Mouse (Mus musculus): ENCODE data around the gene Galk1. TPM values are rescaled to one million over a fixed set of nuclear protein-coding genes. Genes with fewer than 3 reads are reported as not detected.

Galk1 gene
- polyA plus RNA-seq (2012; rRNA removed) (55.9 and 59.1 TPM in 2 replicates), polyA plus RNA-seq (2014; fragmentation: Nextera tagmentation; extraction: Ambion mirVana) (102 and 113 TPM in 2 replicates)

DNA sequence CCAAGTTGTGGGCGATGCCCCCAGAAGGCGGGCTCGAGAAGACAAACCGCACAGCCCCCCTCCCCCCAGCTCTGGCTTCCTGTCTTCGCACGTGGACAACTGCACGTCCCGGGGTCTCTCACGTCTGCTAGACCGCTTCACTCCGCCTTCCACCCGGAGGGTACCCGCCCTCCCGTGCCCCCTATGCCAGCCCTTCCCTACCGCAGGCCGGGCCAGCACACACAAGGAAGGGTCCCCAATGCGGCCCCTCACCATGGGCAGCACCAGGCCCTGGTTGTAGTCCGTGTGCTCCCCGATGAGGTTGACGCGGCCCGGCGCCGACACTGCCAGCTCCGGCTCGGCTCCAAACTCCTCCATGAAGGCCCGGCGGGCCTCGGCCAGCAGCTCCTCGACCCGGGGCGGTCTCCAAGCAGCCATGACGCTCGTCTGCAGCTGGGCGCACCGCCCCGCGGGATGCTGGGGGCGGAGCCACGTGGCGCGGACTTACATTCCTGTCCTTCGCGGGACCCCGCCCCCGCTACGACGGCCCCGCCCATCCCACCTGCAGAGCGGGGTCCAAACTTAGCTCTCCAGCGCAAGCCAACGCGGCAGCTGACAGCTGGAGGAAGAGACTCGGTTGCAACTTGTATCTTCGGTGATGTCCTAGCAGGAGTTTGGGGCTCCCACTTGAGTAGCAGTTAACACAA, at the start of gene Galk1:
TSS of gene Galk1 (minus strand) at position 458 of the 686 bp plus-strand sequence.
- H3K4me2 ChIP-seq (ENCODE audit: low read depth): peak within 1 kb of the TSS; percentile 67
- peak; percentile 71 to 78 (median 75) for DNase-seq (ENCODE audit: low read depth in 3 of 3, low spot score in 3 of 3)
- WGBS (ENCODE audit: insufficient replicate concordance): under 1% methylated on average over 54 of the region's 55 CpGs
- H3K9ac ChIP-seq (replicated peaks): peak within 1 kb of the TSS; percentile 49
- H3K27ac ChIP-seq: no peak within 1 kb of the TSS
- no peaks in the 10 kb centered on the region for H3K36me3 ChIP-seq (replicated peaks; ENCODE audit: control insufficient read depth, insufficient read depth, low read depth)
- peaks cover 0 to 7% of the 10 kb centered on the region in 2 experiments; a peak in 2 of 4 replicates for H3K4me1 ChIP-seq (replicated peaks; ENCODE audit: control insufficient read depth in 2 of 2, insufficient read depth in 2 of 2, low read length in 1 of 2)
- no peak for TF ChIP-seq EP300 (IDR thresholded peaks at IDR 0.05; ENCODE audit: low read depth)
- TF ChIP-seq CTCF (IDR thresholded peaks at IDR 0.05; ENCODE audit: low read depth): no peak
- no peaks in the 10 kb centered on the region for H3K9me3 ChIP-seq (ENCODE audit: control insufficient read depth, low read length)
- H3K27me3 ChIP-seq (ENCODE audit: control insufficient read depth, insufficient read depth, low read length): no peaks in the 10 kb centered on the region; the same call in 1 of the 2 replicates
- H3K4me3 ChIP-seq (ENCODE audit: insufficient read depth in 1 of 2, low read depth in 2 of 2, low read length in 2 of 2): peak within 1 kb of the TSS; percentile 60 to 61
- peak; percentile 83 for ATAC-seq (ENCODE audit: insufficient read depth)

- no peaks in the 10 kb centered on the region for H3K27me3 ChIP-seq (ENCODE audit: control insufficient read depth, insufficient read depth, low read length)
- H3K4me2 ChIP-seq (ENCODE audit: low read depth): no peak overlapping the region
- H3K4me1 ChIP-seq (replicated peaks; ENCODE audit: control insufficient read depth in 2 of 2, insufficient read depth in 2 of 2, low read length in 1 of 2): peaks cover 10 to 12% of the 10 kb centered on the region in 2 experiments
- DNase-seq (ENCODE audit: low read depth in 3 of 3, low spot score in 3 of 3) (no peak), ATAC-seq (ENCODE audit: insufficient read depth) (no peak)
- WGBS (ENCODE audit: insufficient replicate concordance): 87% methylated on average over 13 of the region's 13 CpGs
- H3K36me3 ChIP-seq (replicated peaks; ENCODE audit: control insufficient read depth, insufficient read depth, low read depth): peaks cover 20% of the 10 kb centered on the region
- H3K4me3 ChIP-seq (ENCODE audit: insufficient read depth in 1 of 2, low read depth in 2 of 2, low read length in 2 of 2): no peak overlapping the region
- TF ChIP-seq CTCF (IDR thresholded peaks at IDR 0.05; ENCODE audit: low read depth): no peak
- TF ChIP-seq EP300 (IDR thresholded peaks at IDR 0.05; ENCODE audit: low read depth): no peak
- no peak overlapping the region for H3K27ac ChIP-seq
- no peak overlapping the region for H3K9ac ChIP-seq (replicated peaks)
- no peaks in the 10 kb centered on the region for H3K9me3 ChIP-seq (ENCODE audit: control insufficient read depth, low read length)
These were observed 49.3 kb upstream of the Galk1 start for GRCm38 (mm10) chr11:116061641-116062415.

DNA sequence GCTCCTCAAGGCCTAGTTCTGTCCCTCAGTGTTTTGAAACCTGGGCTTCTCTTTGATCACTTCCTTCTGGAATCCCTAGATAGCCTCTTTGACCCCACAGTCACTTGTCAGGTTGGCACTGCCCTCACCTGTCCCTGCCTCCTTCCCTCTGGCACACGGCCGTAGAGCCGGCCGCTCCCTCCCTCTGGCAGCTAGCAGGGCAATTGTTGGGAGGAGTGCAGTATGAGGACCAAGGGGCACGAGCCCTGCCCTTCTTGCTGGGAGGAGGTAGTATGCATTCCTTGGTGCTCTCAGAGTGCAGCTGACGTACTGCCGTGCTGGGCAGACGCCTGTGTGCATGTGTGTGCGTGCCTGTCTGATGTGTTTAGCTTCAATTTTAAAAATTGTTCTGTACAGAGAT, 48.1 kb upstream of the Galk1 start:
- Histone ChIP-seq H3K27me3 (ENCODE audit: control insufficient read depth, insufficient read depth, low read length) (no peaks in the 10 kb centered on the region), H3K9ac (replicated peaks) (no peak overlapping the region), H3K4me2 (ENCODE audit: low read depth) (no peak overlapping the region), H3K27ac (no peak overlapping the region), H3K9me3 (ENCODE audit: control insufficient read depth, low read length) (no peaks in the 10 kb centered on the region), H3K4me3 (ENCODE audit: insufficient read depth in 1 of 2, low read depth in 2 of 2, low read length in 2 of 2) (no peak overlapping the region), H3K36me3 (replicated peaks; ENCODE audit: control insufficient read depth, insufficient read depth, low read depth) (peaks cover 28% of the 10 kb centered on the region), H3K4me1 (replicated peaks; ENCODE audit: control insufficient read depth in 2 of 2, insufficient read depth in 2 of 2, low read length in 1 of 2) (peaks cover 13 to 22% of the 10 kb centered on the region in 2 experiments)
- WGBS (ENCODE audit: insufficient replicate concordance): 82% methylated on average over 9 of the region's 9 CpGs
- ATAC-seq (ENCODE audit: insufficient read depth) (no peak), DNase-seq (ENCODE audit: low read depth in 3 of 3, low spot score in 3 of 3) (no peak)
- no peak for TF ChIP-seq EP300 (IDR thresholded peaks at IDR 0.05; ENCODE audit: low read depth)
- no peak for TF ChIP-seq CTCF (IDR thresholded peaks at IDR 0.05; ENCODE audit: low read depth)

GRCm38 (mm10) chr11:116059691-116060025, 47.1 kb upstream of the Galk1 start:
- WGBS (ENCODE audit: insufficient replicate concordance): 88% methylated on average over 11 of the region's 11 CpGs
- Histone ChIP-seq H3K4me3 (ENCODE audit: insufficient read depth in 1 of 2, low read depth in 2 of 2, low read length in 2 of 2) (no peak overlapping the region), H3K9me3 (ENCODE audit: control insufficient read depth, low read length) (no peaks in the 10 kb centered on the region), H3K4me2 (ENCODE audit: low read depth) (no peak overlapping the region), H3K27ac (no peak overlapping the region), H3K4me1 (replicated peaks; ENCODE audit: control insufficient read depth in 2 of 2, insufficient read depth in 2 of 2, low read length in 1 of 2) (peaks cover 13 to 22% of the 10 kb centered on the region in 2 experiments), H3K9ac (replicated peaks) (no peak overlapping the region), H3K27me3 (ENCODE audit: control insufficient read depth, insufficient read depth, low read length) (no peaks in the 10 kb centered on the region), H3K36me3 (replicated peaks; ENCODE audit: control insufficient read depth, insufficient read depth, low read depth) (peaks cover 33% of the 10 kb centered on the region)
- TF ChIP-seq CTCF (IDR thresholded peaks at IDR 0.05; ENCODE audit: low read depth) (no peak), EP300 (IDR thresholded peaks at IDR 0.05; ENCODE audit: low read depth) (no peak)
- ATAC-seq (ENCODE audit: insufficient read depth) (no peak), DNase-seq (ENCODE audit: low read depth in 3 of 3, low spot score in 3 of 3) (no peak)

All from liver, embryonic 14.5 days (tissue).